Mouse (Mus musculus) CD8-positive naive resting alpha-beta T cell, adult 2 months (primary cell): Measurements from ENCODE around the gene Ltbp2.

Source experiments
- DNase-seq, 2 experiments: peaks; one replicate each; pipeline ENCODE4 v3.0.0; 2022; ENCODE audit warnings: low read depth in 2 of 2, low spot score in 2 of 2

Ltbp2 gene

DNA sequence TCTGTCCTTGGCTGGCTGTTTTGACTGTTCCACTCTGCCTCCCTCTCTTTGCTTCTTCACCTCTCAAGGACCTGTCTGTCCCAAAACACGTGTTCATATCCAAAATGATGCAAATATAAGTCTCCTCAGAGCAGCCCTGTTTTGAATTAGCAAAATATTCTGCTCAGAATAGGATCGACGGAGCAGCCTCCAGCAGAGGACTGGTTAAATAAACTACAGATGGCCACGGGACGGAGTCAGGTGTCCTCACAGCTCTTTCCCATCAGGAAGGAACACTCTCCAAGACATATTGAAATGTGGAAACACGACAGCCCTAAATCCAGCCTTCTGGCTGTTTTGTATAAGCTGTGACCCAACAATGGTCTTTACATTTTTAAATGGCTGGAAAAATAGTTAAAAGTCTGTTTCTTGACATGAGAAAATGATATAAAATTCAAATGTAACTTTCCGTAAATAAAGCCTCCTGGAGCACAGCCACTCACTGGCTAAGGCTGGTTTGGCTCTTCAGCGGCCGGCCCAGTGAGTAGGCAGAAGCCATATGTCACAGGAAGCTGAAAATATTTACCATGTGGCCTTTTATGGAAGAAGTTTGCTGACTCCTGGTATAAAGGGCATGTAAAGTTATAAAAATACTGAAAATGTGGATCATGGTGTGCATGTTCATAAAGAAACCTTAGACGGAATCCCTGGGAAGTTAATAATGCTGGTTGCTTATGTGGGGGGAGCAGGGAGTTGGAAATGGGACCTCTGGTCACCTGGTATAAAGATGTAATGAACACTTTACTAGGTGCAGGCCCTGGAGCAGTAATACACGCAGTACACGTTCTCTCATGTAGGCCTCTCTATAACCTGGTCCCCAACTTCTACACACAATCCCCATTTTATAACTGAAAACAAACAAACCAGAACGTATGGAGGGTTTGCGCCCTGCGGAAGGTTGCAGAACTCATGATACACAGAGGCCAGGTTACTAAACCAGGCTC lies 34.9 kb downstream of the Ltbp2 start:
- DNase-seq, result no peak

GRCm38 (mm10) chr12:84840734-84841133 lies 35.6 kb downstream of the Ltbp2 start:
- no peak for DNase-seq

DNA sequence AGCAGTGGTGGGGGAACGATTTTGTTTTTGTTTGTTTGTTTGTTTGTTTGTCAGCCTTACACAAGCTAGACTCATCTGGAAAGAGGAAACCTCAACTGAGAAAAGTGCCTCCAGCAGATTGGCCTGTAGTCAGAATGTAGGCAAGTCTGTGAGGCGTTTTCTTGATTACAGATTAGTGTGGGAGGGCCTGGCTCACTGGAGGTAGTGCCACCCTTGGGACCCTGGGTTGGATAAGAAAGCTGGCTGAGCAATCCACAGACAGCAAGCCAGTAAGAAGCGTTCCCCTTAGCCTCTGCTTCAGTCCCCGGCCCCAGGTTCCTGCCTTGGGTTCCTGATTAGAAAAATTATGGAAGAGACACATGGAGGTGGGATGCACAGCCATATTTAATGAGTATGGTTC lies 36.4 kb downstream of the Ltbp2 start:
- DNase-seq, result no peak

GRCm38 (mm10) chr12:84835626-84836025 lies 40.7 kb downstream of the Ltbp2 start:
- no peak for DNase-seq

DNA sequence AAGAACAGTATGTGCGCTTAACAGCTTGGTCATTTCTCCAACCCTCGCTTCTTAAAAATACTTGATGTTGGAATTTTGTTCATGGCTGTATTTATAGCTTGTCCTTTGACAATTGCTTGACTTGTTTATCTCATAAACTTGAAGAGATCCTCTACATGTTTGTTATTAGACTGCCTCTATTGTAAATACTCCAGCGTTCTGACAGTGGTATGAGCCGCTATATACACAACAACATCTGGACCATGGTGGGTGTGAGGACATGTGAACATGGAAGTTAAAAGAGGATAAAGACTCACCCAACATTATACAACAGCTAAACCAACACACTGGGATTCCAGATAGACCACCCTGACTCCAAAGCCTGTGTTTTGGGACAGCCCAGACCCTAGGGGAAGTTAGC lies 41.6 kb downstream of the Ltbp2 start:
- no peak for DNase-seq

- no peak for DNase-seq
Observed at GRCm38 (mm10) chr12:84831648-84832047, 44.7 kb downstream of the Ltbp2 start.

GRCm38 (mm10) chr12:84831141-84831540 lies 45.2 kb downstream of the Ltbp2 start:
- DNase-seq, result no peak

DNA sequence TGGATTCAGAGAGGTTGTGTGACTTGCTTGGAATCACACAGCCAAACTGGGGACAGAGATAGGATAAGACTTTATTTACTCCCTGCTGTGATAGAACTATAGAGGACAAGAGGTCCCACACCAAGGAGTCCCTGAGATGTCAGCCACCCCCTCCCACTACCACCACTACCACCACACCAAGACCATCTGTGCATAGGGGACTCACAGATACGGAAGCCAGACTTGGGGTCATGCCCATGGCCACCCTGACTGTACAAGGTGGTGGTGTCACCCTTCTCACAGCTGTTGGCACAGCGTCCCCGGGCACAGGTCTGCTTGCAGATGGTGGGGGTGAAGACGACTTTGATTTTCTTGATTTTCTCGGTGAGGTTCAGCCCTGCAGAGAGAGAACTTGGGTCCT lies 45.9 kb downstream of the Ltbp2 start:
- DNase-seq, result no peak

- no peak for DNase-seq
Observed at GRCm38 (mm10) chr12:84829913-84830312, 46.4 kb downstream of the Ltbp2 start.

DNA sequence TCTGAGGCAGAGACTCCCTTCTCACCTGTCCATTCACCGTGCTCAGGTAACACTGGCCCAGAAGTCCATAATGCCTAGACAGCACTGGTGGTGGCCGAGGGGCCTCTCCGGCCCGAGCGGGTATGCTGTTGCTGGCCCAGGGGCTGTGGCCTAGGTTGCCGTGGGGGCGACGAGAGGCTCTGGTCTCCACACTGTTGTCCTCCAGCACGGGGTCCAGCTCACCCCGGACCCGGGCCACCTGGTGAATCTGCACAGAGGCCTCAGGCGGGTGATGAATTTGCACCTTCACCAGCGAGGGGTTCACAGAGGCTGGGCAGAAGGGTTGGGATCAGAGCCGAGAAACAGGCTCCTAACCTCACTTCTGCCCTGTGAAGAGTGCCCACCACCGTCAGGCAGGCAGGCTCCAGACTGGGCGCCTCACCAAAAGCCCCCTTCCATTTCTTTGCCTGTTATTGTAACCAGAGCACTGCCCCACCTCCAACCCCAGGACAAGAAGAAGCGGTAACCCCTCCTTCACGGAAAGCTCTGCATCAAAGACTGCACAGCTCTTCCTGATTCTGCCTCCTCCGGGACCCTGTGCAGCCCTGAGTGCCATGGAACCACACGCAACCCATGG lies 47.1 kb downstream of the Ltbp2 start:
- DNase-seq, result no peak

DNA sequence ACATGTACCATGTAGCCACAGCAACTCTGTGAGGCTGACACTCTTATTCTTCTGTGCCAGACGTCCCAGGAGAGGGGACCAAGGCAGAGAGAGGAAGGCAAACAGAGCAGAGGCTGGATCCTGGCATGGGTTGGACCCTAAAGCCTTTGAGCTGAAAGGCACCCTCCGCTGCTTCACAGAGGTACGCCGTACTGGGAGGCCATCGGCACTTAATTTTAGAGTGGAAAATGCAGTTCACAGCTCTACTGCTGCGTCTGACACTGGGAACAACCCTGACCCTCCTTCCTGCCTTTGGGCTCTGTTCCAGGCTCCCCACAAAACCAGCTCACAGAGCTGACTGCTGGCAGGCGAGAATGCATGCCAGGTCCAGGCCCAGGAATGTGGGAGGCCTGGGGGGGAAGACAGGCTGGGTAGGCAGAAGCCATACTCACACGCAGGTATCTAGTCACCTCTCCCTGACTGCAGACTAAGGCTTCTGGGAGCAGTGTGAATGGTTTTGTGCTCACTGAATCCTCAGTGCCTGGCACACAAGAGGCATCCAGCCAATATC lies 48.9 kb downstream of the Ltbp2 start:
- DNase-seq, result no peak

GRCm38 (mm10) chr12:84824203-84824602 lies 52.1 kb downstream of the Ltbp2 start:
- DNase-seq, result no peak

DNA sequence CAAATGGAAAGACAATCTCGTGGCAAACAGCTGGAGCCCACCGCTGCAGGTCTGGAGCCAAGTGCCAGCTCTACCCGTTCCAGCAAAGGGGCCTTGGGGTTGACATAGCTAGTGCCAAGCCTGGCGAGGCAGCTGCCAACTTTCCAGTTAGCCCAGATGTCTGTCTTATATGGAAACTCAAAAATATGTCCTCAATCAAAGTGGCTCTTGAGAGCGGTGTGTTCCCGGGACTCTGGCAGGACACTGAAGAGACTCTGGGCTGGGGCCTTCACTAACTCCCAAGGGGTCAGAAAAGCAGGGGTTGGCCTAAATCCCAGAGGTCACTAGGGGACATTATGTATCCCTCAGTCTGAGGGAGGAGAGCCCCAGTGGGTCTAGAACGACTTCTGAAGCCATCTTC lies 52.7 kb downstream of the Ltbp2 start:
- no peak for DNase-seq

- DNase-seq, result no peak
Observed at GRCm38 (mm10) chr12:84819236-84820168, 56.8 kb downstream of the Ltbp2 start.

DNA sequence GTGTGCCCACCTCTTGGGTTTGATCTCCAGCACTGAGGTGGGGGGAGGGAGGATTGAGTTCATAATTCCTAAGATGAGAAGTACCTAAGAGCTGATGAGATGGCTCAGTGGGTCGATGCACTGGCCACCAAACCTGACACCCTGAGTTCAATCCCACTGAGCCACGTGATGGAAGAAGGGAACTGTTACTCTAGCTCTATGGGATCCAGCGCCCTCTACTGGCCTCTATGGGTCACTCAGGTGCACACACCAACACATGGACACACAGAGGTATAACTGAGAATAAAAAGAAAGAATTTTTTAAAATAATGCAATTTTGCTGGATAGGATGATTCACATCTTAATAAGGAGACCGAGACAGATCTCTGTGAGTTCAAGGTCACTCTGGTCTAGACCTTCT lies 57.8 kb downstream of the Ltbp2 start:
- DNase-seq, result no peak

DNA sequence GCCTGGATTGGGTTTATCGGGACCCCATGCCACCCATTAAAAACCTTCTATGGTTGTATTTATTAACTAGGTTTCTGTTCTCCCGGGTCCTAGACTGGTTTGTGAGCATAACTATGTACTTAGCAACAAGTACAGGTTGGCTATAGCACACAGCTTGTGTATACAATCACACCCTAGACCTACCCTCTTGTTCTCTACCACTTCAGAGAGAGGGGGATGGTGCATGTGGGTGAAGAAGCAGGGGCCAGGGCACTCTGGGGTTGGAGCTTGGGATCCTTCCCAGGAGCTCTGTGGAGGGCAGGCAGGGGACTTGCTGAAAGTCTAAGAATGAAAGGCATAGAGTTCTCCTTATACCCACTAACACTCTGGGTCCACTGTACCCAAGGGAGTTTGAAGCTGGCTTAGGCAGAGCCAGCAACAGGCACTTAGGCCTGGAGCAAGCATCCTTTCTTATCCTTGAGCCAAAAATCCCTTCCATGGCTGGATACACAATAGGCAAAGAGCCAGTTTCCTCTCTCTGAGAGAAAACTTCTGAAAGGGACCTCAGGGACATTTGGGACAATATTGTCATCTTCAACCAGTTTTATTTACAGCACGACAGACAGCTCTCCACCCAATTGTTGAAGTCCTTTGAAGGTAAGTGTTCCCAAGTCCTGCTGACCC lies 61.5 kb downstream of the Ltbp2 start:
- no peak for DNase-seq

DNA sequence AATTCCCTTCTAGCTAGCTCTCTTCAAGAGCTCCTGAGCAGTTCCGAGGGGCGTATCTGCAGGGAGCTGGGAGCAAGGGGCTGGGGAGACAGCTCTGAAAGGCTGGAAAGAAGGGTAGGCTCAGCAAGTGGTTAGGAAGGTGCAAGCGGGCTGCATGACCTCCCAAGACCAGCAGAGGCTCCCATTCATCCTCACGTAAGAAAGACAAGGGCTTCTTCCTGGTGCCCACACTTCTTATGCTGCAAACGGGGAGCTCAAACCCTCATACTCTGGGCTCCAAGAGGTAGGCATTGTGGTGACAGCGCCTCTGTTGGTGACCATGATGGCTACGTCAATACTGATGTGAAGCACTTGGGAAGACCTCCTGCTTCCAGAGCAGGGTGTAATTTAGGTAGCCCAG lies 62.6 kb downstream of the Ltbp2 start:
- DNase-seq, result no peak

GRCm38 (mm10) chr12:84812004-84812403 lies 64.3 kb downstream of the Ltbp2 start:
- no peak for DNase-seq

GRCm38 (mm10) chr12:84811510-84811909 lies 64.8 kb downstream of the Ltbp2 start:
- DNase-seq, result no peak

GRCm38 (mm10) chr12:84810810-84811209 lies 65.5 kb downstream of the Ltbp2 start:
- no peak for DNase-seq

- no peak for DNase-seq
Observed at GRCm38 (mm10) chr12:84809033-84809432, 67.3 kb downstream of the Ltbp2 start.
